Mouse (Mus musculus): ENCODE results near the gene Cacna1f. TPM values are rescaled to one million over a fixed set of nuclear protein-coding genes. Genes with fewer than 3 reads are reported as not detected.

The Cacna1f gene
- total RNA-seq, 2 experiments from 2014 or later: not detected

- no peak for DNase-seq
Observed at GRCm38 (mm10) chrX:7674284-7675000, 67.6 kb downstream of the Cacna1f start.

- no peak for DNase-seq
Observed at GRCm38 (mm10) chrX:7675001-7675380, 68.1 kb downstream of the Cacna1f start.

GRCm38 (mm10) chrX:7678986-7679385, 72.1 kb downstream of the Cacna1f start:
- no peak for DNase-seq

- DNase-seq: peak; percentile 92
Observed at GRCm38 (mm10) chrX:7679405-7680056, 72.6 kb downstream of the Cacna1f start.

- no peak for DNase-seq
Observed at GRCm38 (mm10) chrX:7680057-7680412, 73.2 kb downstream of the Cacna1f start.

GRCm38 (mm10) chrX:7680864-7681263, 74.0 kb downstream of the Cacna1f start, which contains the start of gene Magix:
TSS of gene Magix (minus strand) at chrX:7681251.
- peak; percentile 42 for DNase-seq

Other genes starting within 250 kb of the Cacna1f start
- 10 to 100 TPM; 14.9 to 16.5 TPM for gene Usp27x, start 231.3 kb upstream of the Cacna1f start, total RNA-seq (2021)
- under 1 TPM; 0.30 to 0.45 TPM for gene Foxp3, start 33.4 kb upstream of the Cacna1f start, total RNA-seq (2021)
- gene Ppp1r3f, start 32.8 kb upstream of the Cacna1f start, total RNA-seq (2021): 1 to 10 TPM; 3.2 to 3.5 TPM
- gene Ccdc22, start 1.6 kb upstream of the Cacna1f start, total RNA-seq (2021): 10 to 100 TPM; 17.8 to 20.1 TPM
- gene Syp, start 31.4 kb downstream of the Cacna1f start, total RNA-seq (2021): 10 to 100 TPM; 44.4 to 58.6 TPM
- gene Prickle3, start 50.2 kb downstream of the Cacna1f start, total RNA-seq (2021): 10 to 100 TPM in 1 of 2 experiments, 1 to 10 TPM in 1; 9.2 to 18.0 TPM
- gene Plp2, start 64.3 kb downstream of the Cacna1f start, total RNA-seq (2021): 10 to 100 TPM; 71.5 to 72.6 TPM
- 1 to 10 TPM; 5.3 to 5.8 TPM for gene Magix, start 74.2 kb downstream of the Cacna1f start, total RNA-seq (2021)
- gene Gpkow, start 90.0 kb downstream of the Cacna1f start, total RNA-seq (2021): 10 to 100 TPM; 38.0 to 40.1 TPM
- 10 to 100 TPM; 57.2 to 57.5 TPM for gene Wdr45, start 107.2 kb downstream of the Cacna1f start, total RNA-seq (2021)
- gene Gm45208, start 115.2 kb downstream of the Cacna1f start, total RNA-seq (2021): not detected
- 10 to 100 TPM; 12.3 to 13.9 TPM for gene Praf2, start 121.4 kb downstream of the Cacna1f start, total RNA-seq (2021)
- gene Ccdc120, start 143.8 kb downstream of the Cacna1f start, total RNA-seq (2021): 1 to 10 TPM; 5.2 to 6.9 TPM
- gene Tfe3, start 155.5 kb downstream of the Cacna1f start, total RNA-seq (2021): 10 to 100 TPM; 35.7 to 39.3 TPM
- gene Gripap1, start 182.7 kb downstream of the Cacna1f start, total RNA-seq (2021): 10 to 100 TPM; 34.2 to 48.2 TPM
- gene Kcnd1, start 215.2 kb downstream of the Cacna1f start, total RNA-seq (2021): 1 to 10 TPM; 1.2 to 2.1 TPM
- 10 to 100 TPM; 49.6 to 54.7 TPM for gene Otud5, start 234.3 kb downstream of the Cacna1f start, total RNA-seq (2021)